ENCODE assay signal across 7 mouse cellular contexts in the genomic region with DNA sequence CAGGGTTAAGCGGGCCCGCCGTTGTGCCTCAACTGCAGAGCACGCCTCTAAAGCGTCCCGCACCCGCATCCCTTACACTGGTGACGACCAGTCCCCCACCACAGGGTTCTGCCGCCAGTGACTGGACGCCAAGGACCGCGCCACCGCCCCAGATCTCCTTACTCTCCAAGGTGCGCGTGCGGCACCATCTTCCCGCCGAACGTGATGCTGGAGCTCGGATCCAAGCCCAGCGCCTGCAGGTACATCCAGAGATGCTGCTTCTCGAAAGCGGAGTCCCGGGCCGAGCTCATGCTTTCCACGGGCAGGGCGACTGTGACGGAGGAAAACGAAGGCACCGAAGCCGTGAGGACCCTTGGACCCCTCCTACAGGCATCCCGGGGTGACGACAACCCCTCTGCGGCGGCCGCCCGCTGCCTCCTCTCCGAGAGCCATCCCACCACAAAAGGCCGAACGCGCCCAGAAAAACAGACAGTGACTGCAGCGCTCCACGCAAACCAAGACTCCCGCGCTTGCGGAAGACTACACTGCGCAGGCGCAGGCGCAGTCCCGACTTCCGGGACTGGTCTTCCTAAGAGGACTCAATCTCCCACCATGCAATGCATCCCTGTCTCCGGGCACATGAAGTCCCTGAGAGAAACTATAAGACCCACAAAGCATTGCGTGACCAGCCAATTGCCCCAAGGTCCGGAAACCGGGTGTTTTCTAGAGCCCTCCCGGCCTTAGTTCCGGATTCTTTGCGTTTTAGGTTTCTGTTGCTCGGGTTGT. TPM values are rescaled to one million over a fixed set of nuclear protein-coding genes. Genes with fewer than 3 reads are reported as not detected.
A peak's percentile ranks its signal among the peaks of the same experiment; 100 is the strongest.
DNase-seq lines count a peak whose midpoint lies in the region; ATAC-seq lines count a peak whose summit lies in the region.

Gene Haus6 (minus strand): TSS at position 532 of the 765 bp plus-strand sequence.

- under 1% methylated on average over 59 of the region's 59 CpGs for WGBS in intestine, embryonic 15.5 days
- under 1% methylated on average over 59 of the region's 59 CpGs for WGBS in midbrain, embryonic 10.5 days

- peak within 1 kb of the TSS; percentile 69 for H3K4me3 ChIP-seq in intestine, embryonic 15.5 days (replicated peaks)
- peak within 1 kb of the TSS; percentile 92 for H3K4me3 ChIP-seq in midbrain, embryonic 10.5 days

- no peaks in the 10 kb centered on the region for H3K36me3 ChIP-seq in intestine, embryonic 15.5 days
- H3K36me3 ChIP-seq in midbrain, embryonic 10.5 days = peaks cover 29% of the 10 kb centered on the region

- no peaks in the 10 kb centered on the region for H3K9me3 ChIP-seq in intestine, embryonic 15.5 days
- H3K9me3 ChIP-seq in midbrain, embryonic 10.5 days (replicated peaks) = no peaks in the 10 kb centered on the region

- H3K9ac ChIP-seq in intestine, embryonic 15.5 days = peak within 1 kb of the TSS; percentile 81

- intact Hi-C loops in gastrocnemius, postnatal 36 days (cut with DNase I) = loop anchor here (2.0 to 5.0 kb wide), 2 partner anchors 34 to 85 kb away; partner anchors contain the start of gene Rraga
- intact Hi-C loops in left cerebral cortex, postnatal 25 days (cut with DNase I) = loop anchor here (2.0 to 5.0 kb wide), 3 partner anchors 37 to 136 kb away; partner anchors contain the start of genes Dennd4c and Rraga

- no peaks in the 10 kb centered on the region for H3K4me1 ChIP-seq in intestine, embryonic 15.5 days (replicated peaks)
- peaks cover 27% of the 10 kb centered on the region for H3K4me1 ChIP-seq in midbrain, embryonic 10.5 days

- no peaks in the 10 kb centered on the region for H3K27me3 ChIP-seq in intestine, embryonic 15.5 days (replicated peaks)
- no peaks in the 10 kb centered on the region for H3K27me3 ChIP-seq in midbrain, embryonic 10.5 days (ENCODE audit: low read depth, poor library complexity, severe bottlenecking)

- DNase-seq in adrenal gland, adult 2 months = peak; percentile 93
- DNase-seq in embryo, embryonic 11.5 days (ENCODE audit: low read depth, low spot score) = peak; percentile 93
- peak; percentile 81 to 84 for DNase-seq in gastrocnemius, postnatal 36 days
- DNase-seq in left cerebral cortex, postnatal 25 days (ENCODE audit: low spot score in 2 of 2) = peak; percentile 90 to 98
- DNase-seq in midbrain, embryonic 10.5 days (ENCODE audit: low spot score) = peak; percentile 93
- peak; percentile 84 for DNase-seq in right cerebral cortex, postnatal 4 days

- peak; percentile 100 for ATAC-seq in intestine, embryonic 15.5 days

- H3K27ac ChIP-seq in intestine, embryonic 15.5 days = peak within 1 kb of the TSS; percentile 61
- peak within 1 kb of the TSS; percentile 92 for H3K27ac ChIP-seq in midbrain, embryonic 10.5 days (replicated peaks)

- peak within 1 kb of the TSS; percentile 77 for H3K4me2 ChIP-seq in intestine, embryonic 15.5 days (replicated peaks)

RNA-seq across cellular contexts. Expression of gene Haus6, which starts in this region (rescaled TPM):
- 1 to 10 TPM; 4.6 to 9.3 TPM for total RNA-seq in adrenal gland, adult 2 months (2021)
- polyA plus RNA-seq in adrenal gland, adult 2 months (2012; rRNA removed) = 7.0 and 9.7 TPM in 2 replicates
- total RNA-seq in gastrocnemius, postnatal 36 days (2021) = 1 to 10 TPM; 4.6 to 5.7 TPM
- 13.0 and 13.7 TPM in 2 replicates for polyA plus RNA-seq in intestine, embryonic 15.5 days (2015; fragmentation: Nextera tagmentation; extraction: Ambion mirVana)
- 1 to 10 TPM; 6.7 to 9.0 TPM for total RNA-seq in left cerebral cortex, postnatal 25 days (2021)
- 29.1 and 30.7 TPM in 2 replicates for polyA plus RNA-seq in midbrain, embryonic 10.5 days (2016; fragmentation: Nextera tagmentation; extraction: Ambion mirVana)

Comparison
In these comparisons a context has a peak if more than half of its experiments do, and no peak if none do; other contexts are left out.
1. Peak in every context shown above with its lines: DNase-seq, ATAC-seq, H3K4me3 ChIP-seq and H3K27ac ChIP-seq.